Mouse (Mus musculus): ENCODE results near the gene Fbxo21.

Gene Fbxo21

GRCm38 (mm10) chr5:118026343-118026742 lies 49.8 kb downstream of the Fbxo21 start:
- no peak for DNase-seq

GRCm38 (mm10) chr5:118027101-118027697 lies 50.7 kb downstream of the Fbxo21 start:
- DNase-seq = peak in 1 of 2 experiments; percentile 40

- DNase-seq = peak; percentile 56 to 65
Observed at GRCm38 (mm10) chr5:118027698-118028190, 51.2 kb downstream of the Fbxo21 start, which contains the start of gene Tesc. Tesc (plus strand) TSS chr5:118027743.

- DNase-seq = peak in 1 of 2 experiments; percentile 36
Observed at GRCm38 (mm10) chr5:118028191-118029034, 51.9 kb downstream of the Fbxo21 start.

GRCm38 (mm10) chr5:118029035-118029408 lies 52.5 kb downstream of the Fbxo21 start:
- no peak for DNase-seq

GRCm38 (mm10) chr5:118029420-118029819 lies 52.9 kb downstream of the Fbxo21 start:
- peak in 1 of 2 experiments; percentile 27 for DNase-seq

GRCm38 (mm10) chr5:118030022-118030675 lies 53.6 kb downstream of the Fbxo21 start:
- DNase-seq = no peak

- no peak for DNase-seq
Observed at GRCm38 (mm10) chr5:118031059-118031458, 54.5 kb downstream of the Fbxo21 start.

GRCm38 (mm10) chr5:118031508-118031907 lies 55.0 kb downstream of the Fbxo21 start:
- peak; percentile 38 to 59 for DNase-seq

- DNase-seq = peak in 1 of 2 experiments; percentile 13
Observed at GRCm38 (mm10) chr5:118033328-118033727, 56.8 kb downstream of the Fbxo21 start.

GRCm38 (mm10) chr5:118033740-118034139 lies 57.2 kb downstream of the Fbxo21 start:
- no peak for DNase-seq

GRCm38 (mm10) chr5:118034632-118035031 lies 58.1 kb downstream of the Fbxo21 start:
- no peak for DNase-seq

GRCm38 (mm10) chr5:118035786-118036185 lies 59.3 kb downstream of the Fbxo21 start:
- DNase-seq = peak in 1 of 2 experiments; percentile 20

GRCm38 (mm10) chr5:118036888-118037797 lies 60.6 kb downstream of the Fbxo21 start:
- DNase-seq = peak in 1 of 2 experiments; percentile 39

GRCm38 (mm10) chr5:118037798-118038484 lies 61.4 kb downstream of the Fbxo21 start:
- peak; percentile 71 to 76 for DNase-seq

GRCm38 (mm10) chr5:118039241-118039668 lies 62.7 kb downstream of the Fbxo21 start:
- DNase-seq = peak in 1 of 2 experiments; percentile 34

- DNase-seq = peak; percentile 92 to 93
Observed at GRCm38 (mm10) chr5:118042599-118042998, 66.1 kb downstream of the Fbxo21 start.

GRCm38 (mm10) chr5:118043761-118044160 lies 67.2 kb downstream of the Fbxo21 start:
- DNase-seq = no peak

- peak; percentile 80 for DNase-seq
Observed at GRCm38 (mm10) chr5:118044907-118045306, 68.4 kb downstream of the Fbxo21 start.

- DNase-seq = no peak
Observed at GRCm38 (mm10) chr5:118045385-118045784, 68.9 kb downstream of the Fbxo21 start.

GRCm38 (mm10) chr5:118047091-118047757 lies 70.7 kb downstream of the Fbxo21 start:
- DNase-seq = peak in 1 of 2 experiments; percentile 11

All from cerebellum, postnatal 14 days (tissue).